Mouse (Mus musculus) liver, embryonic 12.5 days (tissue): Measurements from ENCODE around the gene Ecsit. TPM values are rescaled to one million over a fixed set of nuclear protein-coding genes. Genes with fewer than 3 reads are reported as not detected.

Experiments used
- ATAC-seq: fragments of 200-750 bp; cut with Nextera tagmentation; 2 replicates; pipeline ENCODE4 v1.8.0; 2017; ENCODE audit warnings: moderate number of reproducible peaks, mild to moderate bottlenecking, moderate library complexity
- H3K27ac ChIP-seq: fragments of 300-500 bp; sonication (generic); 2 replicates; pipeline ENCODE4 v1.5.1; 2016; ENCODE audit warnings: mild to moderate bottlenecking
- H3K27me3 ChIP-seq: fragments of 300-500 bp; sonication (generic); replicated peaks from 2 replicates; pipeline ENCODE4 v1.6.1; 2016; ENCODE audit warnings: mild to moderate bottlenecking, moderate library complexity
- H3K36me3 ChIP-seq: fragments of 300-500 bp; sonication (generic); 2 replicates; pipeline ENCODE4 v1.6.1; 2016; ENCODE audit warnings: mild to moderate bottlenecking, moderate library complexity
- H3K4me1 ChIP-seq: fragments of 300-500 bp; sonication (generic); 2 replicates; pipeline ENCODE4 v1.6.1; 2016
- H3K4me2 ChIP-seq: fragments of 300-500 bp; sonication (generic); 2 replicates; pipeline ENCODE4 v1.6.1; 2016; ENCODE audit warnings: mild to moderate bottlenecking, moderate library complexity
- H3K4me3 ChIP-seq: fragments of 300-500 bp; sonication (generic); 2 replicates; pipeline ENCODE4 v1.5.1; 2016; ENCODE audit warnings: mild to moderate bottlenecking, moderate library complexity
- H3K9ac ChIP-seq: fragments of 300-500 bp; sonication (generic); 2 replicates; pipeline ENCODE4 v1.6.1; 2016; ENCODE audit warnings: mild to moderate bottlenecking, moderate library complexity
- H3K9me3 ChIP-seq: fragments of 300-500 bp; sonication (generic); replicated peaks from 2 replicates; pipeline ENCODE4 v1.6.1; 2016; ENCODE audit warnings: mild to moderate bottlenecking, moderate library complexity
- WGBS: fragments of 180-500 bp; shearing (Covaris S2); methylation state at CpG from one replicate; pipeline ENCODE4 v1.1.7; 2016; ENCODE audit not compliant: insufficient replicate concordance; 5-methylcytosine and 5-hydroxymethylcytosine counted together
- microRNA-seq: library from miRNA; unstranded; fragments of <30 nt; microRNA quantifications from one replicate; pipeline ENCODE4, GENCODE M21; 2017
- polyA plus RNA-seq: library from polyadenylated mRNA; unstranded; fragments of >200 nt; fragmentation: Nextera tagmentation; extraction: Ambion mirVana; gene quantifications from 2 replicates; pipeline ENCODE4 v1.2.1, GENCODE M21; 2016

The Ecsit gene
- polyA plus RNA-seq, 1 experiment from 2014 or later = 40.6 TPM

DNA sequence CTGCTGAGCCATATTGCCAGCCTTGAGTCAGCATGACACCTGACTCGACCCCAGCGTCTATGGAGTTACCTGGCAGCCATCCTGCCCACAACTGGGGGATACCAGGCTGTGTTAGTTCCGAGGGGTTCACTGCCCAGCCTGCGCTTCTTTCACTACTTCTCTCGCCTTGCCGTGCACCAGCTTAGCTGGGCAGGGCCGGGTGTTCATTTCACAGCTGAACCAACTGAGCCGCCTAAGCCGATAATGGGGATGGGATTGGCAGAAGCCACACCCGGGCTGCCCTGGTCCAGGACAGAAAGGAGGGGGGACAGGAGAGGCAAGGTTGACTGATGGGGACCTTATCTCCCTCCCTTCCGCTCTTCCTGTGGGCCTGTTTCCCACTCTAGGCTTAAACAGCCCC lies 35.9 kb downstream of the Ecsit start:
- WGBS = 63% methylated on average over 11 of the region's 11 CpGs
- Histone ChIP-seq H3K9me3 (no peaks in the 10 kb centered on the region), H3K36me3 (no peaks in the 10 kb centered on the region), H3K9ac (no peak overlapping the region), H3K27ac (no peak overlapping the region), H3K4me3 (no peak overlapping the region), H3K4me2 (no peak overlapping the region), H3K4me1 (peaks cover 30% of the 10 kb centered on the region), H3K27me3 (peaks cover 85% of the 10 kb centered on the region)
- no peak for ATAC-seq

DNA sequence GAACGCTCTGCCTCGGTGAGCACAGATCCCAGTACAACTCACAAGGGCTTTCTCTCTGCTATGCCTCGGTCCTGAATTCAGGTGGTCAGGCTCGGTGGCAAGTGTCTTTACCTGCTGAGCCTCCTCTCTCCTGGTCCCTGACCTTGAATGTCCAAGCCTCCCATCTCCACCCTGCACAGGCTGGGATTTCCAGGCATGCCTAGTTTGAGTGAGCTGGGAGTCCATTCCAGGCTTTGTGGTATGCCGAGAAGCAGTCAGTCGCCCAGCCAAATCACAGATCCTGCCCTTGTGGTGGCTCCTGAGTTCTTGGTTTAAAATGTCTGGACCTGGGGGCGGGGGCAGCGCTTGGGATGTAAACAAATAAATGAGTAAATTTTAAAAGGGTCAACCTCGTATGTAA lies 37.9 kb downstream of the Ecsit start:
- no peak overlapping the region for H3K4me2 ChIP-seq
- no peak overlapping the region for H3K4me3 ChIP-seq
- ATAC-seq = no peak
- peaks cover 74% of the 10 kb centered on the region for H3K27me3 ChIP-seq
- H3K9ac ChIP-seq = no peak overlapping the region
- no peaks in the 10 kb centered on the region for H3K9me3 ChIP-seq
- peaks cover 29% of the 10 kb centered on the region for H3K4me1 ChIP-seq
- WGBS = 50% methylated on average over 9 of the region's 9 CpGs
- no peaks in the 10 kb centered on the region for H3K36me3 ChIP-seq
- no peak overlapping the region for H3K27ac ChIP-seq

DNA sequence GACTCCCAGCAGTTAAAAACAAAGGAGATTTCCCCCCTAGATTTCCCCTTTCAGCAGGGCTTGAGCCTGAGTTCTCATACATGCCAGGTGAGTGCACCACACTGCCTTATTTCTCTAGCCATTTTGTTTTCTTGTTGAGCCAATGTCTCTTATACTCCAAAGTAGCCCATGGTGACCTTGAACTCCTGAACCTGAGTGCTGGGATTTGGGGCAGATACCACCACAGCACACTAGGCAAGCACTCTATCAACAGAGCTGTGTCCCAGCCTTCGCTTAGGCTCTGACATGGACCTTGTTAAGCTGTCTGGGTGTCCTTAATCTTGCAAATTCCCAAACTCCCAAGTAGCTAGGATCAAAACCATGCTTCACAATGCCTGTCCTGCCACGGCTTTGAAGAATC lies 43.4 kb downstream of the Ecsit start:
- Histone ChIP-seq H3K4me3 (no peak overlapping the region), H3K9ac (no peak overlapping the region), H3K27ac (no peak overlapping the region), H3K4me1 (no peaks in the 10 kb centered on the region), H3K27me3 (peaks cover 34% of the 10 kb centered on the region), H3K36me3 (no peaks in the 10 kb centered on the region), H3K4me2 (no peak overlapping the region), H3K9me3 (no peaks in the 10 kb centered on the region)
- 48% methylated on average over 2 of the region's 2 CpGs for WGBS
- ATAC-seq = no peak

DNA sequence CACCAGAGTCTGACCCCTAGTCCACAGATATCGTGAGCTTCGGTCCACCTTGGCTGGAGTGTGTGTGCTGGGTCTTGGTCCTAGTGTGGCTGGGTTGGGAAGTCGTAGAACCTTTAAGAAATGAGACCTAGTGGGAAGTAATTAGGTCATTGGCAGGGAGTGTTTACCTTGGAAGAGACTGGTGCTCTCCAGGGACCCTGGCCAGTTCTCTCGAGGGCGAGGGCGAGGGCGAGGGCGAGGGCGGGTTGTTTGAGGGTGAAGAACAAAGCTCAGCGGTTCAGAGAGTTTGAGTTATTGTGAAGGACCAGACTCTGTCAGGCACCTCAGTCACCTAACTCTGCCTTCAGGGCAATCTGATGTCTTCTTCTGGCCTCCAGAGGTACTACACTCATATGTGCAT lies 47.4 kb downstream of the Ecsit start:
- no peak for ATAC-seq

DNA sequence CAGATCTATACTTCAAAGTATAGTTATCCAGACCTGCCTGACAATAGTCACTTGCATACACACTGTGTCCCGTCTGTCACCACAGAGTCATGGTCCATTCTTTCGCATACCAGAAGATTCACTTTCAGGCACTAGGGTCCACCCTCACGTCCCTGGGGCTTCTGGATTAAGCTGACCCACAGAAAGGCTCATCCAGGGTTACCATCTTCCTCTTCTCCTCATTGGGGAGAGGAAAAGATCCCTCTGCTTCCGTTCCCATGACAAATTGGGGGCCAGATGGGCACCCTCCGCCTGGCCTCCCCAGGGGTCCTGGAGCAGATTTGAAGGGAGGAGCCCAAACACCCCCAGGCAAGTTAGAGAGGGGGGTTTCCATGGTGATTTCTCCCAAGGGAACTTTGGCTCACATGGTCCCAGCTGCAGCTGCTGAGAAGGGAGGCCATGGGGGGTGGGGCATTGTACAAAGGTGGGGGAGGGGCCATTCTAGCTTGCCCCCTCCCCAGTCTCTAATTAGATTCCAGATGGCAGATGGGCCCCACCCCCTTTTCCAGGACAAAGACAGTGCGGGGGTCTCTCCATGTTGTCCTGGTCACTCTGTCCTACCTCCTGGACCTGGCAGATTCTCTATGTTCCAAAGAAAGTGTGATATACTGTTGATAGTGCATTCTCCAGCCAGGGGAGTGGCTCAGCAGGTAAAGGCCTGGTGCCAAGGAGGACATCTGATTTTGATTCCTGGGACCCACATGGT lies 49.8 kb downstream of the Ecsit start:
- H3K4me2 ChIP-seq = no peak overlapping the region
- WGBS = 56% methylated on average over 6 of the region's 6 CpGs

More for the DNA sequence above, 47.4 kb downstream of the Ecsit start:
- Histone ChIP-seq H3K4me2 (no peak overlapping the region), H3K4me1 (no peaks in the 10 kb centered on the region), H3K9me3 (no peaks in the 10 kb centered on the region), H3K27me3 (peaks cover 25% of the 10 kb centered on the region), H3K9ac (no peak overlapping the region; the same call in 1 of the 2 replicates), H3K27ac (no peak overlapping the region), H3K36me3 (no peaks in the 10 kb centered on the region), H3K4me3 (no peak overlapping the region)
- WGBS = 68% methylated on average over 10 of the region's 10 CpGs

DNA sequence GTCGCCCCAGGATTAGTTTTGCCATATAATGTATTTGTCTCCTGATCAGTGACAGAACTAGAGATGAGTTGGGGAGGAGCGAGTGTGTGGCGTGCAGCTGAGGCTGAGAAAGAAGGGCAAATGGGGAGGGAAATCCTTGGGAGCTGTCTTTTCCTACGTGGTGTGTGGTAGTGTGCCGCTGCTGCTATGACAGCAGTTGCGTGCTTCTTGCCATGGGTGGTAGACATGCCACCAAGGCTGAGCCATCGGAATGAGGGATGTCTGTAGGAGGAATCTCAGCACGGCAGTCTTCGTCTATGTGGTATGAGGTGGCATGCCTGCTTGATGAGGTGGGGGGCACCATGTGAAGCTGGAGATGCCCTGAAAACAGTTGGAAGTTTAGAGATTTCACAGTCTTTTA lies 54.9 kb downstream of the Ecsit start:
- no peak for ATAC-seq
- Histone ChIP-seq H3K27ac (no peak overlapping the region), H3K9me3 (no peaks in the 10 kb centered on the region)

More for the DNA sequence above, 49.8 kb downstream of the Ecsit start:
- Histone ChIP-seq H3K27ac (no peak overlapping the region), H3K4me3 (no peak overlapping the region), H3K4me1 (no peaks in the 10 kb centered on the region), H3K9me3 (no peaks in the 10 kb centered on the region), H3K27me3 (peaks cover 35% of the 10 kb centered on the region), H3K36me3 (no peaks in the 10 kb centered on the region), H3K9ac (no peak overlapping the region)
- ATAC-seq = no peak

DNA sequence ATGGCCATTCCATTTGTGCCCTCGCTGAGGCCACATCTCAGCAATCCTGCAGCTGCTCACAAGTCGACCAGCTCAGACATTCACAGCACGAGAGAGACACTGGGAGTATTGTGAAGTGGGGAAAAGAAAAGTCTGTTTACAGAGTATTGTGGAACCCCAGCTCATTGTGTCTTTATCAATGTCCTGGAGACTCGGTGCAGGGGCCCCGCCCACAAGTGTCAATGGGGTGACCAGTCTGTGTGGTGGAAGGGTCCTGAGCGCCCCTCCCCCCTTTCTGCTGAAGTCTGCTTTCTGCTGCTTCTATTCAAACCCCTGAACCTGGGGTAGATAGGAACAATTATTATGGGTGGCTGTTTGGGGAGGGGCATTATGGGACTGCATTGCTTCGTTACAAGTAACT lies 56.8 kb downstream of the Ecsit start:
- ATAC-seq = no peak
- Histone ChIP-seq H3K36me3 (no peaks in the 10 kb centered on the region), H3K4me1 (peaks cover 8% of the 10 kb centered on the region; the same call in 1 of the 2 replicates), H3K27ac (no peak overlapping the region), H3K4me2 (no peak overlapping the region), H3K27me3 (peaks cover 35% of the 10 kb centered on the region), H3K4me3 (no peak overlapping the region), H3K9me3 (no peaks in the 10 kb centered on the region), H3K9ac (no peak overlapping the region)
- WGBS = 31% methylated on average over 7 of the region's 7 CpGs

More for the DNA sequence above, 54.9 kb downstream of the Ecsit start:
- Histone ChIP-seq H3K4me3 (no peak overlapping the region), H3K9ac (no peak overlapping the region), H3K4me2 (no peak overlapping the region), H3K27me3 (peaks cover 29% of the 10 kb centered on the region), H3K4me1 (peaks cover 8% of the 10 kb centered on the region; the same call in 1 of the 2 replicates), H3K36me3 (no peaks in the 10 kb centered on the region)
- WGBS = 70% methylated on average over 9 of the region's 9 CpGs

DNA sequence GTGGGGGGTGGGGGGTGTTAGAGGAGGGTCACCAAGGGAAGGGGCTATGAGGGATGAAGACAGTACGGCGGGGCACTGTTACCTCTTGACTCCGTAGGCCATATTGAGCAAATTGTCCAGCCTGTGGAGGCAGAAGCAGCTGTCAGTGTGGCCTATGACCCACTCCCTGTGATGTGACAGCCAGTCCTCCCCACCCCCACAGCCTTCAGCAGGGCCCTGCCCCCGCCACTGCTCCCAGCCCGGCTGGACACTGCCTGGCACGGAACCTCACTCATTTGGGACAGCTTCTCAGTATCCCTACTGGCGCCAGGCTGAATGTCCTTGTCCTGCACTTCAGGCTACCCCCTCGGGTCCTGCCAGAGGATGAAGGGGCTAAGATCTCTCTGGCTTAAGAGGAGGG lies 60.6 kb downstream of the Ecsit start:
- 45% methylated on average over 8 of the region's 8 CpGs for WGBS

More for the DNA sequence above, 60.6 kb downstream of the Ecsit start:
- H3K4me1 ChIP-seq = peaks cover 8% of the 10 kb centered on the region; the same call in 1 of the 2 replicates
- no peak overlapping the region for H3K27ac ChIP-seq
- no peaks in the 10 kb centered on the region for H3K9me3 ChIP-seq
- no peak overlapping the region for H3K4me2 ChIP-seq
- no peak overlapping the region for H3K9ac ChIP-seq
- H3K4me3 ChIP-seq = no peak overlapping the region
- ATAC-seq = 0 out of 2 replicates have a peak, but pooled peaks have one; percentile 37
- no peaks in the 10 kb centered on the region for H3K36me3 ChIP-seq
- peaks cover 20% of the 10 kb centered on the region for H3K27me3 ChIP-seq

Small RNAs within 50 kb of the gene (microRNA-seq; reads per million reads assigned to microRNA genes)
- gene Mir7084 = not detected

Other genes with a start within 250 kb of the Ecsit start
- gene Angptl8, start 249.9 kb downstream of the Ecsit start, polyA plus RNA-seq = 13.4 and 14.1 TPM in 2 replicates
- gene Dock6, start 232.8 kb downstream of the Ecsit start, polyA plus RNA-seq = 8.4 and 8.7 TPM in 2 replicates
- gene Rab3d, start 167.2 kb downstream of the Ecsit start, polyA plus RNA-seq = 6.5 TPM in 2 replicates
- 1.3 and 2.2 TPM in 2 replicates for gene Ccdc159, start 158.0 kb downstream of the Ecsit start, polyA plus RNA-seq
- 39.9 and 41.8 TPM in 2 replicates for gene Tmem205, start 157.9 kb downstream of the Ecsit start, polyA plus RNA-seq
- 2.3 and 3.1 TPM in 2 replicates for gene Plppr2, start 148.4 kb downstream of the Ecsit start, polyA plus RNA-seq
- gene Swsap1, start 129.7 kb downstream of the Ecsit start, polyA plus RNA-seq = 2.8 and 3.0 TPM in 2 replicates
- gene Epor, start 121.9 kb downstream of the Ecsit start, polyA plus RNA-seq = 155 and 158 TPM in 2 replicates
- gene Rgl3, start 96.0 kb downstream of the Ecsit start, polyA plus RNA-seq = 0.20 and 0.46 TPM in 2 replicates
- 0.12 TPM in 1 of 2 replicates, not detected in the other for gene Ccdc151, start 82.8 kb downstream of the Ecsit start, polyA plus RNA-seq
- gene Prkcsh, start 82.6 kb downstream of the Ecsit start, polyA plus RNA-seq = 65.0 and 68.5 TPM in 2 replicates
- gene Elavl3, start 33.4 kb downstream of the Ecsit start, polyA plus RNA-seq = 0.02 TPM in 1 of 2 replicates, not detected in the other
- not detected in 2 replicates for gene Gm49318, start 14.2 kb downstream of the Ecsit start, polyA plus RNA-seq
- 5.7 and 6.6 TPM in 2 replicates for gene Zfp653, start 14.1 kb downstream of the Ecsit start, polyA plus RNA-seq
- 0.80 and 0.81 TPM in 2 replicates for gene Cnn1, start 13.8 kb upstream of the Ecsit start, polyA plus RNA-seq
- 103 and 113 TPM in 2 replicates for gene Elof1, start 31.7 kb upstream of the Ecsit start, polyA plus RNA-seq
- gene Acp5, start 50.3 kb upstream of the Ecsit start, polyA plus RNA-seq = 176 and 179 TPM in 2 replicates
- gene Pigyl, start 71.4 kb upstream of the Ecsit start, polyA plus RNA-seq = 41.1 and 46.3 TPM in 2 replicates
- 0.07 and 0.14 TPM in 2 replicates for gene Zfp872, start 102.7 kb upstream of the Ecsit start, polyA plus RNA-seq
- 11.7 and 12.3 TPM in 2 replicates for gene Zfp809, start 140.3 kb upstream of the Ecsit start, polyA plus RNA-seq
- 2.2 and 2.3 TPM in 2 replicates for gene Zfp599, start 174.5 kb upstream of the Ecsit start, polyA plus RNA-seq
- gene Zfp810, start 222.2 kb upstream of the Ecsit start, polyA plus RNA-seq = 4.9 and 5.0 TPM in 2 replicates